Mouse (Mus musculus) macrophage (primary cell): Measurements from ENCODE around the gene Sun2. TPM values are rescaled to one million over a fixed set of nuclear protein-coding genes. Genes with fewer than 3 reads are reported as not detected.

ENCODE experiments used
- H3K27ac ChIP-seq: fragments of 350-480 bp; formaldehyde crosslinking; 2 replicates; pipeline ENCODE4 v1.9.0; 2021
- H3K36me3 ChIP-seq: fragments of 350-480 bp; formaldehyde crosslinking; 2 replicates; pipeline ENCODE4 v1.9.0; 2021; ENCODE audit errors: inconsistent target
- H3K4me3 ChIP-seq: fragments of 350-480 bp; formaldehyde crosslinking; 2 replicates; pipeline ENCODE4 v1.9.0; 2021; ENCODE audit errors: inconsistent target
- H3K79me2 ChIP-seq: fragments of 350-480 bp; formaldehyde crosslinking; 2 replicates; pipeline ENCODE4 v1.9.0; 2021; ENCODE audit errors: inconsistent target
- WGBS: methylation state at CpG from one replicate; pipeline ENCODE4 v1.1.7; 2026; ENCODE audit warnings: inconsistent platforms; ENCODE audit not compliant: missing documents; 5-methylcytosine and 5-hydroxymethylcytosine counted together
- polyA plus RNA-seq: library from polyadenylated mRNA; stranded (reverse); fragments of 250-400 nt; gene quantifications from 3 replicates; pipeline ENCODE4 v1.2.4, GENCODE M21; 2018; ENCODE audit warnings: inconsistent platforms

Gene Sun2
- polyA plus RNA-seq, 1 experiment from 2014 or later = 30.4 TPM

DNA sequence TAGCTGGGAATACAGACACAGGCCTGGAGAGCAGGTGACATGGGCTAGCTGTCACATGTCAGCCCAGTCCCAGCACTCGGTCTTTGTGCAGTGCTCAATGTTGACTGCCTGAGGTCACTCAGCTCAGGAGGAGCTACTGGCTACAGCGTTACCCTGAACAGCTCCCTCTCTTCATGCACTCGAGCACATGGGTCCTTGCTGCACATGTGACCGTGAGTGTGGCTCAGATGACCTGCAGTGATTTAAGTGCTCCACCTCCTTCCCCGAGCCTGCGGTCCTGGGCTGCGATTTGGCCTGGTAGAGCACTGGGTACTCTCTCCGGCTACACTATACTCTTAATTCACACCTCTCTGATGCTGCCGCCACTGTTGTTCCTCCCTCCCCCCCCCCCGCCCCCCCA is 23.8 kb upstream of the Sun2 start:
- H3K36me3 ChIP-seq = peaks cover 6% of the 10 kb centered on the region; the same call in 1 of the 2 replicates
- H3K27ac ChIP-seq = no peak overlapping the region
- H3K4me3 ChIP-seq = no peak overlapping the region
- 94% methylated on average over 8 of the region's 10 CpGs for WGBS
- peaks cover 11% of the 10 kb centered on the region; the same call in 1 of the 2 replicates for H3K79me2 ChIP-seq

DNA sequence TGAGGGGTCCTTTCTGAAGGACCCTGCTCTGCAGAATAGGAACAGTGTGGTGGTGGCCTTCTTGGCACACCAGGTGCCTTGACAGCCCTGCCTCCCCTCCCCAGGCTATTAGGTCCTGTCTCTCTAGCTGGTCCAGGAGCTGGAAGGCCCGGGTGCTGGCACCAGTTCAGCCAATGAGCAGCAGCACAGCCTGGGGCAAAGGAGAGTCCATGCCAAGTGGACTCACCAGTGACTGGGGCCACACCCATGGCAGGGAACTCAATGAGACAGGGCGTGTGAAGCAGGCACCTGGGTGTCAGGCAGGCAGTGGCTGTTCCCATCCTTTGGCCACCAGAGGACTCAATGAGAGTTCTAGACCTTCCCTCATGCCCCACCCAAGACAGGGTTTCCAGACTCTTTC is 23.0 kb upstream of the Sun2 start:
- WGBS = 92% methylated on average over 2 of the region's 2 CpGs
- H3K27ac ChIP-seq = no peak overlapping the region
- H3K36me3 ChIP-seq = peaks cover 6% of the 10 kb centered on the region; the same call in 1 of the 2 replicates

DNA sequence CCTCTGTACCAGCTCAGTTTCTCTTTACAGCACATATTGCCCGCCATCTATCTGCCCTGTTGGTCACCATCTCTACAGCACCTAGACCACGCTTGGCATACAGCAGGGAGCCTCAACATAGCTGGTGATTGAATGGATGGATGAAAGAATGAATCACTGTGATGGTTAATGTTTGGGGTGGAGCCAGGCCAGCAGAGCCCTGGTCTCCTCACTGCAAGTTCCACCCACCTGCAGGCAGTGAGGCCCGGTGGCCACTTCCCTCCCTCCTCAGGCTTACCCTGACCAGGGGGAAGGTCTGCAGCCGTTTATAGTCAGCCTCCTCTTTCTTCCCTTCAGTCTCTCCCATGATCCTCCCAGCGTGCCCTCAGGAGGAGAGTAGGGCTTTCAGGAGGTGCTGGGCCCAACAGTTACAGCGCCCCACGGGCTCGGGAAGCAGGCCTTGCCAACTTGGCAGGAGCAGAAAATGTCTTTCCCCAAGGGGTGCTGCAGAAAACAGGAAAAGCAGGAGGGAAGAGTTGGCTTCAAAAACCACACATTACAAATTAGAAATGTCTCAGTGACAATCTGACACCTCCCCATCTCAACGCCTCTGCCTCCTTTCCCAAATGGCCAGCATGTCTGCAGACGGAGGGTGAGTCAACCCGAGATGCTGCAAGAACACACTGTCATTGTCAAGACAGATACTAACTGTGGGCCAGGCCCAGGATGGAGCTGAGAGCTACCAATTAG is 22.4 kb upstream of the Sun2 start:
- no peak overlapping the region for H3K27ac ChIP-seq
- peaks cover 6% of the 10 kb centered on the region; the same call in 1 of the 2 replicates for H3K36me3 ChIP-seq
- peaks cover 6% of the 10 kb centered on the region; the same call in 1 of the 2 replicates for H3K79me2 ChIP-seq
- WGBS = 90% methylated on average over 11 of the region's 11 CpGs
- H3K4me3 ChIP-seq = no peak overlapping the region

More for the DNA sequence above, 23.0 kb upstream of the Sun2 start:
- H3K79me2 ChIP-seq = peaks cover 6% of the 10 kb centered on the region; the same call in 1 of the 2 replicates
- no peak overlapping the region for H3K4me3 ChIP-seq

DNA sequence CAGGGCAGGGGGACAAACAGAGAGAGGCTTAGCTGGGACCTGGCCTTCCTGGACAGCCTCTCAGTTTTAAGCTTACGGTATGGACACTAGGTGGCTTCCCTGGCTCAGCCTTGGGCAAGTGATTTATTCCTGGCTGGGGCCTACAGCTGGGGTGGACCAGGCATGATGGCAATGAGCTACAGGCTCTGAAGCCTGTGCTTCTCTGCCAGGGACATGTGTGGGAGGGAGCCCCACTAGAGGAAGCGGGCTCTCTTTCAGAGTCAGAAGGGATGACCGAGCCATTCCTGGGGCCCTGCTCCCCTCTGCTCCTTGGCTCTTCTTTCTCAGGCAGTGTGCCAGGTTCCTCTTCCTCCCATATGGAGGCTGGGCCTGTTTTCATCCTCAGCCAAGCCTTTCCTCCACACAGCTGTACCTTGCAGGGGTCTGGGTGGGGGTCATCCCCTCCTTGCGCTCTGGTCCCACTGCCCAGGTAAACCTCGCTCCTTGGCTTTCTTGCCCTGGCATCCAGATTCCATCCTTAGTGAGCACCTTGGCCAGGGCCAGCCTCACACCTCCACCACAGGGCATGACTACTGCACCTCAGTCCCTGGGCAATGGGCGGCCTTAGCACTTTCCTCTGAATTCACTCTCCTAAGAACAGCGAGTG is 21.4 kb upstream of the Sun2 start:
- H3K36me3 ChIP-seq = peaks cover 6% of the 10 kb centered on the region; the same call in 1 of the 2 replicates
- H3K79me2 ChIP-seq = peaks cover 6% of the 10 kb centered on the region; the same call in 1 of the 2 replicates
- H3K27ac ChIP-seq = no peak overlapping the region
- H3K4me3 ChIP-seq = no peak overlapping the region
- 92% methylated on average over 7 of the region's 7 CpGs for WGBS

DNA sequence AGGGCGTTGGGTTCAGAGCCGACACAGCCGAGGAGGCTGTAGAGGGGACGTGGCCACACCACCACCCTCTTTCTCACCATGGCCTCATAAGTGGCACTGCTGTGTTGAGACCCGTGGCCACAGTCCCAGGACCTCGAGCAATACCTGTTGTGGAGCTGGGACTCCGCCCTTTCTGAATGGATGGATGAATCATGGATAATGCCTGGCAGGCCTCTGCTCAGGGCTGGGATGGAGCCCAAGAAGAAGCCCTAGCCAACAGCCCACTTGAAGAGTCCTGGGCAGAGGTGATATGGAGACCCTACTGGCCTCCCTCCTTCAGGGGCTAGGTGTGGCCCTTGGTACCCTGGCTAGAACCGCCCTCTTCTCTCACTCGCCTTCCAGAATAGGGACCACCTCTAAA is 20.7 kb upstream of the Sun2 start:
- Histone ChIP-seq H3K79me2 (peaks cover 6% of the 10 kb centered on the region; the same call in 1 of the 2 replicates), H3K36me3 (peaks cover 6% of the 10 kb centered on the region; the same call in 1 of the 2 replicates), H3K4me3 (no peak overlapping the region), H3K27ac (no peak overlapping the region)
- 96% methylated on average over 9 of the region's 9 CpGs for WGBS

DNA sequence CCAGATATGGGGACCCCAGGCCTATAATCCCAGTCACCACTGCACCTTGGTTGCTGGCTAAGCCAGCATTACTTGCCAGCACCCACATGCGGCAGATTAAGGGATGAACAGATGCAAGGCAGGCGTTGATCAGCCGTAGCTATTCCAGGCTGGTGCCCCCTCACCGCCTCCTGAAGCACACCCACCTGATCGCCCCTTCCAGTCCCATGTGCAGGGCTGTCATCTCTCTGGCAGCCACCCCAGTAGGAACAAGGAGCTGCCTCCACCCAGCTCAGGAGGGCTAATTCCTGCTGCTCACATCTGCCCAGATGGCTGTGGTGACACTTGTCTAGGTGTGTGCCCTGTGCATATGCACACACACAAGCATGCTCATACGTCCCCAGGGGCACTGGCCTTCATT is 18.6 kb upstream of the Sun2 start:
- 91% methylated on average over 6 of the region's 6 CpGs for WGBS
- Histone ChIP-seq H3K79me2 (no peaks in the 10 kb centered on the region), H3K36me3 (peaks cover 6% of the 10 kb centered on the region; the same call in 1 of the 2 replicates), H3K27ac (no peak overlapping the region), H3K4me3 (no peak overlapping the region)

DNA sequence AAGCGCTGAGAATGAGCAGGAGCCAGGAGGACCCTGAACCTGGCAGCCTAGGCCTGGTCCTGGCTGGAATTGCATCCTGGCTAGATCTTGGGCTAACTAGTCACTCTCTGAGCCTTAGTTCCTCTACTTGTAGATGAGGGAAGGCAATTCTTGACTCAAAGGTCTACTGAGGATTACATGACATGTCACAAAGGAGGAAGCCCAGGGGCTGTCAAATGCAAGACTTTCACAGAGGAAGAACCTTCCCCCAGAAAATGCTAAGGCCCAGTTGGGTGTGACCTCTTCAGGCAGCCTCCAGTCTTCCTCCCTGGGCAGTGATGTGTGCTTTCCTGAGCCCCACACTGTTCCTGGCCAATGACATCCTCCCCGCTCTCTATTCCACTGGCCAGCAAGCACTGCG is 14.8 kb upstream of the Sun2 start:
- H3K79me2 ChIP-seq = no peaks in the 10 kb centered on the region
- WGBS = 68% methylated on average over 3 of the region's 3 CpGs
- H3K27ac ChIP-seq = no peak overlapping the region
- H3K4me3 ChIP-seq = no peak overlapping the region
- H3K36me3 ChIP-seq = no peaks in the 10 kb centered on the region

DNA sequence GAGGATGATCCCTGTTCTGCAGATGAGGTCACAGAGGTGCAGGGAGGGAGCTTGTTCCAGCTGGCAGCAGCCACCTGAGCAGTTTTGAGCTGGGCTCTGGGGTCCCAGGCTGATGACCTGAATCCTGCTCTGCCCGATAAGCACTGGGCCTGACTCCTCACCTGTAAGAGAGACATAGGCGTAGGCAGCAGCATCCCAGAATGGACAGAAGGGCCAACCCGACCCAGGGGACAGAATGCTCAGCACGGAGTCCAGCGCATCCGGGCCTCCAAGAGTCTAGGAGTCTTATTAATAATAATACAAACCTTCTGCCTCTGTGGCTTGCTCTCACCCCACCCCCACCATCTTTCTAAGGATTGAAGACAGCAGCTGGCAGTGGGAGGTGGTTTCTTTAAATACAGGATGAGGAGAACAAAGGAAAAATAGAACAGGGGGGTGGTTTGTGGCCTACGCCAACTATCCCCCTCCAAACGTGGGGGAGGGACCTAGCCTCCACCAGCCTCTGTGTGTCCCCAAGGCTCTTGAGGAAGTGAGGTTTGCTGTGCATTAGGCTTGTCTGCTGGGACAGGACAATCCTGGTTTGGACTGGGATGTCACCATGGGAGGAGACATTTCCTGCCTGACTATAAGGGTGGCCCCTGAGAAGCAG is 13.8 kb upstream of the Sun2 start:
- 77% methylated on average over 8 of the region's 8 CpGs for WGBS

DNA sequence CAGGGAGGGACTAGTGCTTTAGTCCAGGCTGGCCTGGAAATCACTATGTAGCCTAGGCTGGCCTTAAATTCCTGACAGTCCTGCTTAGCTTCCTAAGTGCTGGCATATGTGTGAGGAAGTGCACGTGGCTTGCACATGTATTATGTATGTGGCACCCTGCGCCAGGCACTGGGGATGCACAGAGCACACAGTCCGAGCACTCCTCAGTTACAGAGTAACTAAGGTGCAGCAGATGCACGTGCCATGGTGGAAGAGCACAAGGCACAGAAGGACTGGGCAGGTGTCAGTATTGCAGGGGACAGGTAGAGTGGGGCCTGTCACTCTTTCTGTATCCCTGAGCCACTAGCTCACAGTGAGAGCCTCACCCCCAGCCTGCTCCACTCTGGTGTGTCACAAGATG is 12.8 kb upstream of the Sun2 start:
- Histone ChIP-seq H3K27ac (no peak overlapping the region), H3K79me2 (no peaks in the 10 kb centered on the region), H3K36me3 (no peaks in the 10 kb centered on the region), H3K4me3 (no peak overlapping the region)
- WGBS = 94% methylated on average over 4 of the region's 4 CpGs

More for the DNA sequence above, 13.8 kb upstream of the Sun2 start:
- Histone ChIP-seq H3K36me3 (no peaks in the 10 kb centered on the region), H3K27ac (no peak overlapping the region), H3K4me3 (no peak overlapping the region), H3K79me2 (no peaks in the 10 kb centered on the region)

DNA sequence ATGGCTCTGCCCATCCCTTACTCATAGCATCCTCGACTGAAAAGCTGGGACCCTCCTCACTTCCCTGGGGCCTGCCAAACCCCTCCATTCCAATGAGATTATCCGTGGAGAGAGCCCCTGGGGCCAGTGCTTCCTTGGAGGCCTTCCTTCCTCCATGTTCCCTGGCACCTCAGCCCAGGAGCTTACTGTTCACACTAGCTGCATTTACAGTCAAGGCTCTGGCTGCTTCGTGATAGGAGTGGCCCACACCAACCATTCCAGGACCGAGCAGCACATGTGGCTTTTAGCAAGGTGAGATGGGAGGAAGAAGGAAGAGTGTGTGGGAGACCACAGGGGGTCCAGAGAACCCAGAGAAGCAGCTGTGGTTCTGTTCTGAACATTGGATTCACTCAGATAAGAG is 11.5 kb upstream of the Sun2 start:
- WGBS = 93% methylated on average over 4 of the region's 4 CpGs
- no peak overlapping the region for H3K27ac ChIP-seq
- no peaks in the 10 kb centered on the region for H3K79me2 ChIP-seq
- H3K4me3 ChIP-seq = no peak overlapping the region
- no peaks in the 10 kb centered on the region for H3K36me3 ChIP-seq

DNA sequence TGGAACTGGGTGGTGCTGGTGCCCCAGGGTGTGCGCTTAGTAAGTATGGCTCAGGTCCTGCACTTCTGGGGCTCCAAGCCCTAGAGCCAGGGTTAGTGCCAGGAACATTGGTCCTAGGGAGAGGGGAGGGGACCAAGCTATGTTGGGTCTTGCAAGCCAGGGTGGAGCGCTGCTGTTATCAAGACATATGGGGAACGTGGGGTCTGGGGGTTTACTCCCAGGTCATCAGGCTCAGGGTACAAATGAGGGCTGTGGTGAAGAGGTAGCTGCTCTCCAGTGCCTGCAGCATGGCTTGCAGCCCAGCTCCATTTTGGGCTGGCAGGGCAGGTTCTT is 11.1 kb upstream of the Sun2 start:
- WGBS = 100% methylated on average over 1 of the region's 3 CpGs
- Histone ChIP-seq H3K36me3 (no peaks in the 10 kb centered on the region), H3K79me2 (no peaks in the 10 kb centered on the region), H3K27ac (no peak overlapping the region), H3K4me3 (no peak overlapping the region)

DNA sequence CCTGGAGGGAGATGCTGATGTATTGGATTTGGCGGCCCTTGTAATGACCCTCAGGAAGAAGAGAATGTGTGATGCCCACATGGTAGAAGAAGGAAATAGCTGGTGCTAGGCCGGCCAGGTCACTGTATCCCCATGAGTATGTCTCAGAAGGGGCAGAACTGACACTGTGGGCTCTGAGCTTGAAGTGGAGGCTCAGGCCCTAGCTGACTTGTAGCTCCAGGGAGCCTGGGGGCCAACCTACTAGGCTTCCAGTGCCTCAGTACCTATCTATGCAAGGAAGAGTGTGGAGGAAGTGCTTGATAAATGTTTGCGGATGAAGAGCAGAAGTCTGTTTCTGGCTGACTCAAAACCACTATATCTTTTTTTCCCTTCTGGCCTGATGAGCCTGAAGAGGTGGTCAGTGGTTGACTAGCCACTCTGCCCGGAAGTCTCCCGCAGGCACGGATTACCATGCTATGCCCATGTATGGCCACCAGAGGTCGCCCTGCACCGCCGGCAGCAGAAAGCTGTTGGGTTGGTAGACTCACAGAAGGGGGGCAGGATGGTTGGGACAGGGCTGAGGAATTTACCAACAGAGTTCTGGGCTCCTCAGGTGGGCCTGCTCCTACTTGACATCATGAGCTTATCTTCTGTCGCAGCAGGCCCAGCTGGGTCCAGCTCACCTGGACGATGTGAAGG is 10.5 kb upstream of the Sun2 start:
- 29% methylated on average over 11 of the region's 11 CpGs for WGBS
- Histone ChIP-seq H3K36me3 (no peaks in the 10 kb centered on the region), H3K4me3 (no peak overlapping the region), H3K27ac (no peak overlapping the region), H3K79me2 (no peaks in the 10 kb centered on the region)

DNA sequence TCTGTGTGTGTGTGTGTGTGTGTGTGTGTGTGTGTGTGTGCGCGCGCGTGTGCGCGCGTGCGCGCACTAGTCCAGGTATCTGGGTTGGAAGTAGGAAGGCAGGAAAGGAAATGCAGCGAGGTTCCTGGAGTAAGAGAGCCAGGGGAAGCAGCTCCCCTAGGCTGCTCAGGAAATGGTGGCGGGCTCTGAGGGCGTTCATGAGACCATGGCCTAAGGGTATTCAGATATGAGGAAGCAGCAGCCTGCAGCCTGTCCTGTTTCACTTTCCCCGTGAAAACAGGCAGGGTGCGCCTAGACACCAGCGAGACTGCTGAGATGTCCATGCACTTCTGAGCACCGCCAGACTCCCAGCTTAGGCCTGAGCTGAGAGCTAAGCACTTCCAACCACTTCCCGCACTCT is 9.4 kb upstream of the Sun2 start:
- WGBS = 24% methylated on average over 17 of the region's 17 CpGs
- peak overlapping the region; percentile 19 for H3K27ac ChIP-seq
- H3K36me3 ChIP-seq = no peaks in the 10 kb centered on the region
- no peaks in the 10 kb centered on the region for H3K79me2 ChIP-seq
- H3K4me3 ChIP-seq = no peak overlapping the region

DNA sequence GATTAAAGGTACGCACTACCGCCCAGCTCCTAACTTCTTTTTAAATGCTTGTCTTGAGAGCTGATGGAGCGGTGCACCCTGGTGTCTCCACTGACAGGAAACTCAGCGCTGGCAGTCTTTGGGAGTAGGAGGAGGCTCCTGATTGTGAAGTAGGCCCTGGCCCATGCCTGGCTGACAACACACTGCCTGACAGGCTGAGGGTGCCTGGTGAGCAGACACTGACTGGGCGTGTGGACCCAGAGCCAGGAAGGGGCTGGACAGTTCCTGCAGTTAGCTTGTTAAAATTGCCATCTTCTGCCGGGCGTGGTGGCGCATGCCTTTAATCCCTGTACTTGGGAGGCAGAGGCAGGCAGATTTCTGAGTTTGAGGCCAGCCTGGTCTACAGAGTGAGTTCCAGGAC is 7.9 kb upstream of the Sun2 start:
- WGBS = 89% methylated on average over 8 of the region's 8 CpGs

More for the DNA sequence above, 7.9 kb upstream of the Sun2 start:
- Histone ChIP-seq H3K79me2 (no peaks in the 10 kb centered on the region), H3K4me3 (no peak overlapping the region), H3K27ac (no peak overlapping the region), H3K36me3 (no peaks in the 10 kb centered on the region; the same call in 1 of the 2 replicates)
